13 mouse cellular contexts compared by ENCODE assay signal in genomic region chr8:111580306-111580705, GRCm38 (mm10).
"Had no signal": no experiment of that assay in that cellular context is flagged by ENCODE, and none has a peak within 500 bp of the region (broad histone marks: within the 10 kb centered on the region; RNA-seq: fewer than 3 reads in every experiment).

No protein-coding gene starts in this region.

- H3K9ac ChIP-seq: limb, embryonic 15.5 days; liver, embryonic 12.5 days; lung, embryonic 14.5 days; midbrain, embryonic 13.5 days; neural tube, embryonic 15.5 days had no signal

- H3K4me2 ChIP-seq: limb, embryonic 15.5 days; liver, embryonic 12.5 days; lung, embryonic 14.5 days; midbrain, embryonic 13.5 days; neural tube, embryonic 15.5 days had no signal

- H3K36me3 ChIP-seq: limb, embryonic 15.5 days; neural tube, embryonic 15.5 days had no signal

- ATAC-seq: intestine, embryonic 16.5 days; liver, embryonic 12.5 days; midbrain, embryonic 13.5 days had no signal

- H3K27ac ChIP-seq: kidney, postnatal 0 days; limb, embryonic 15.5 days; liver, embryonic 12.5 days; midbrain, embryonic 13.5 days; neural tube, embryonic 15.5 days had no signal

- DNase-seq: kidney, adult 8-10 months; layer of hippocampus, adult 9-11 months; layer of hippocampus, postnatal 36 days; lung, embryonic 14.5 days; right cerebral cortex, adult 18-20 months; right cerebral cortex, postnatal 25 days had no signal

- H3K9me3 ChIP-seq: limb, embryonic 15.5 days; liver, embryonic 12.5 days; midbrain, embryonic 13.5 days; neural tube, embryonic 15.5 days had no signal

- H3K4me3 ChIP-seq: limb, embryonic 15.5 days; liver, embryonic 12.5 days; midbrain, embryonic 13.5 days; myocyte; neural tube, embryonic 15.5 days had no signal

- H3K27me3 ChIP-seq: limb, embryonic 15.5 days; liver, embryonic 12.5 days; midbrain, embryonic 13.5 days; neural tube, embryonic 15.5 days had no signal
